Mouse (Mus musculus): ENCODE results near the gene Stxbp5.

GRCm38 (mm10) chr10:9907519-9907918, 6.6 kb upstream of the Stxbp5 start:
- TF ChIP-seq CTCF (IDR thresholded peaks at IDR 0.05; ENCODE audit: extremely low read depth, insufficient read length, insufficient replicate concordance, low read depth, low read length) (no peak), POLR2A (IDR thresholded peaks at IDR 0.05; ENCODE audit: low read depth, low read length) (no peak)

All from small intestine, adult 2 months (tissue).